Mouse (Mus musculus): ENCODE measurements around the gene Triap1. TPM values are rescaled to one million over a fixed set of nuclear protein-coding genes. Genes with fewer than 3 reads are reported as not detected.
A peak's percentile ranks its signal among the peaks of the same experiment; 100 is the strongest.
"Not testable (repeated sequence)": the region's sequence is repeated elsewhere in the genome, so short reads cannot be mapped to it uniquely, and the experiment has no call there.

Triap1 gene
- 10 to 100 TPM; 26.9 to 28.4 TPM for total RNA-seq (2021)
- long read RNA-seq, experiment 1, transcript Triap1-201 (2 exons, 1,088 nt) = major isoform, 13 of 15 reads
- long read RNA-seq, experiment 1, partial matches to known transcripts = 2 of 15 reads
- long read RNA-seq, experiment 1, other reads (novel, unspliced or antisense) = 0 of 15 reads
- long read RNA-seq, experiment 2, transcript Triap1-201 (2 exons, 1,088 nt) = major isoform, 10 of 10 reads
- long read RNA-seq, experiment 2, partial matches to known transcripts = 0 of 10 reads
- long read RNA-seq, experiment 2, other reads (novel, unspliced or antisense) = 0 of 10 reads

DNA sequence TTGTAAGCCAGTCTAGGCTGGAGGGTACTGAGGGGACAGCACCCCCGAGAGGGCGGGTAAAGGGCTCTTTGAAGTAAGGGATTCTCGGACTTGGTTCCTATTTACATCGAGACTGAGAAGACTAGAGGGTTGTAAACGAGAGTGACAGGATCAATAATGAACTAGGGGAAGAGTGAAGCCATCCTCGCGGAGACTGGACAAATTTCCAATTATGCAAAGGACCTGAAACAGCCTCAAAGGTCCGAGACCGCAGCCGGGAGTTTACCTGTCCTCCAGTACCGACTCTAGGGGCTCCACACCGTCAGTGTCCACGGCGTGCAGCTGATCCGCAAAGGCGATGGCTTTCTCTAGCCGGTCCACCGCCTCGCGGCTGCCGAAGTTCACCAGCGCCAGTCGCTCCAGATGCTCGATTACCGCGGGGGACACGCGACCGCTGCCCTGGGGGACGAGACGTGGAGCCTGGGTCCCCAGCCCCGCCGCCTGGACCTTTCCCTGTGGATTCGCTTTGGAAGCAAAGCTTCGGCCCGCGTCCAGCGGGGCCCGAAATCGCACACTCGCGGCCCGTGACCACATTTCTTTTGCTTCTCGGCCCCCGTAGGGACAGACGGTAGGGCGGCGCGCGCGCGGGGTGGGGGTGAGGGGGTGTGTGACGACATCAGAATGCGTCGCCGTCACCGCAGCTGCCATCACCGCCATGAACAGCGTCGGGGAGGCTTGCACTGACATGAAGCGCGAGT, at the start of gene Triap1, which contains the start of gene Gatc:
Triap1 (plus strand) TSS at position 649 of the 737 bp plus-strand sequence.
Gatc (minus strand) TSS at position 602 of the 737 bp plus-strand sequence.
- peak; percentile 90 to 93 for DNase-seq

- no peak for DNase-seq
Measured at GRCm38 (mm10) chr5:115294173-115294572, 46.9 kb upstream of the Triap1 start.

DNA sequence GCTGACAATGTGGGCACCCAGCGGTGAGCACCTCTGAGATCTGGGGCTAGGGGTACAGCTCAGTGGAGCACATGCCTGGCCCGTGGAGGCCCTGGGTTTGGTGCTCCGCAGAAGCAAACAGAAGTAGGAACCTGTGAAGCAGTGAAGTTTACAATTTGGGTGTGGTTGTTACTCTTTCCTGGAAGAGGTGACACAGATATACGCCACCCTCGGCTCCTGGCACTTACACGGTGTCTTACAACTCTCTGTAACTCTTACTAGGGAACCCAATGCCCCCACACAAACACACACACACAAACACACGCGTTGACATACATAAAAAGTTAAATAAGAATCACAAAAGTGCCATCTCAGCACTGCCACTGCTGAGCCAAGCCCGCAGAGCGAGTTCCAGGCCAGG, 44.7 kb upstream of the Triap1 start:
- DNase-seq = no peak

DNA sequence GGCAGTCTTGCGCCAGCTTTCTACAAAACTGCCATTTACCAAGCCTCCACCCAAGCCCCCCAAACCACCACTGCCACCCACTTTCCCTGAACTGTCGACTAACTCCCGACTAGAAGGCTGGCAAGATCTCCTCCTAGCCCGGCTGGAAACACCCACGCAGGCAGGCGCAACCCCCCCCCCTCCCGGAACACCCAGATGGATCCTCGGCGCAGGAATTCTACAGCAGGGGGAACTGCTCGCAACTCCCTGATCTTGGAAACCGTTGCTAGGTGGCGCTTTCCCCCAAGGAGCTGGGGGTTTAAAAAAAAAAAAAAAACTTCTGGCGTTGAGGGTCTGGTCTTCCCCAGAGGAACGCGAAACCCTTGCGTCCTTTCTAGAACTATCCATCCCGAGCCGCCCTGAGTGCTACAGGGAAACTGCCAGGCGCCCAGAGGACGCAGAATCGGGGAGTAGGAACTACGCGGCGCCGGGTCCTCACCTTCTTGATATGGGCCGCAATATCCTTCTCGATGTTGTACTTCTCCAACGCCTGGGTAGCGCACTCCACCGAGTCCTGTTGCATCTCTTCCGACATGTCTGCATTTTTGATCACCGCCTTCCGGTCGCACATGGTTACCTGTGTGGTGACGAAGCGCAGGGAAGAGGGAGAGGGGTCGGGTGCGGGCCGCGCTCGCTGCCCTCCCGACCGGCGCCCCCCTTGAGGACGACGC, 40.8 kb upstream of the Triap1 start:
- DNase-seq = peak; percentile 79

- DNase-seq = peak; percentile 99 to 100
Measured at GRCm38 (mm10) chr5:115300792-115301614, 40.0 kb upstream of the Triap1 start, which contains the start of gene Dynll1. Dynll1 (minus strand) TSS chr5:115300999.

DNA sequence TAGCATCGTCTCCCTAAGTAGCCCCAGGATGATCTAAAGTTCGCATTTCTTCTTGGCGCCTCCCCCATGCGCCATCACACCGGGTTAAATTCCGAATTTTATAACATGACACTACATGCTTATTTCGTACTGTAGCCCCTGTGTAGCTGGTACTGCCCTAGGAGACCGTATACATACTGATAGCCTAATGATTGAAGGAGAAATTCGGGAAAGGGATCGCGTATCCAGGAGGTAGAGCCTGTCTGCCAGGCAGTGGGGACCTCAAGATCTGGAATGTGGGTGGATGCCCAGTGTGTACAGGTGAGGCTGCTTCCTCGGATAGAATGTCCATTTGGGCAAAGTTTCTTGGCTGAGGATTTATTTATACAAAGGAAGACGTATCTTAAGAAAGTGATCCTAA, 39.4 kb upstream of the Triap1 start:
- DNase-seq = peak in 1 of 2 experiments; percentile 24

DNA sequence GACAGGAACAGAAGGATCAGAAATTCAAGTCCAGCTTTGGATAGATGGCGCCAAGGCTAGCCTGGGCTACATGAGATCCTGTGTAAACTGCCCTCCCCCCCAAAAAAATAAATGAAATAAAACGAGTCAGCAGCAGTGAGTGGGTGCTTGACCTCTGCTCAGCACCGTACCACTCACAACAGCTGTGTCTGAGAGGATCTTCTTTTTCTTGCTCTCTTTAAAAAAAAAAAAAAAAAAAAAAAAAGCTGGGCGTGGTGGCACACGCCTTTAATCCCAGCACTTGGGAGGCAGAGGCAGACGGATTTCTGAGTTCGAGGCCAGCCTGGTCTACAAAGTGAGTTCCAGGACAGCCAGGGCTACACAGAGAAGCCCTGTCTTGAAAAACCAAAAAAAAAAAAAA, 38.8 kb upstream of the Triap1 start:
- not testable (repeated sequence) for DNase-seq

GRCm38 (mm10) chr5:115312354-115312753, 28.7 kb upstream of the Triap1 start:
- no peak for DNase-seq

DNA sequence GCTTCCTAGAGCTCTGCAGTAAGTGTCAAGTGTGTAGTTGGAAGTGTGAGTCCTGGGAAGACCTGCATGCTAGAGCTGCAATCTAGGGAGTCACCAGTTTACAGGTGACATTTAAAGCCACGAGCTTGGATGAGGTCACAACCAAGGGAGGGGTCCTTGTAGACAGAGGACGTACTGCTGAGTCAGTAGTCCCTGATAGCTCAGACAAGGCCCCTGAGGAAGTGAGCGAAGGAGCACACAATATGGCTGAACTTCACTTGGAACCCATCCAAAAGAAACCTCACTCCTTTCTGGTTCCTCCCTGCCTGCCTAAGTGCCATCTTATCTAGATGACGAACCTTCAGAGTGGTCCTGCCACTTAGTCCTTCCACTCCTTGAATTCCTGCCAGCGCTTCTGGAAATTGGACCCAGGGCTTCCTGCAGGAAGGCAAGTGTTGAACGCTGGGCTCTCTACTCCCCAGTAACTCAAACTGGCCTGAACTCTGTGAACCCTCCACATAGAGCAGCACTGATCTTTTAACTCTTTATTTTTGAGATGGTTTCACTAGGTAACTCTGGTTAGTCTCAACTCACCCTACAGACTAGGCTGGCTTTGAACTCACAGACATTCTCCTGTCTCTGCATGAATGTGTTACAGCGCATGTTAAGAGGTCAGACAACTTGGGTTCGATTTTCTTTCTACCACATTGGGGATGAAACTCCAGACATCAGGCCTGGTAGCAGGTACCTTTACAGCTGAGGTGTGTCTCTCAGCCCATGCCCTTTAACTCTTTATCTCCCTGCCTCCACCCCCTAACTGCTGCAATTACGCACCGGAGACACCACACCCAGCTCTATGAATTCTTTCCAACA, 28.0 kb upstream of the Triap1 start:
- no peak for DNase-seq

DNA sequence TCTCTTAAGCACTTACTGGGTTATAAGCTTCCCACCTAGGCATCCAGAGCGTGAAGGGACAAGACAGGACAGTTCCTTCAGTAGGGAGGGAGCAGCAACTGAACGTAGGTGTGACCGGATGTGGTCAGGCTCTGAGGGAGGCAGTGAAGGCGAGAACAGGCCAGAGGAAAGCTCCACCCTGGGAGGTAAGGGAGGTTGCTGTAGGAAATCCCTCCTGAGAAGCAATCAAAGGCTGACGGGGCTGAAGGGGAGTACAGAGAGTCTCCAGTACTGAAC, 27.4 kb upstream of the Triap1 start:
- DNase-seq = no peak

DNA sequence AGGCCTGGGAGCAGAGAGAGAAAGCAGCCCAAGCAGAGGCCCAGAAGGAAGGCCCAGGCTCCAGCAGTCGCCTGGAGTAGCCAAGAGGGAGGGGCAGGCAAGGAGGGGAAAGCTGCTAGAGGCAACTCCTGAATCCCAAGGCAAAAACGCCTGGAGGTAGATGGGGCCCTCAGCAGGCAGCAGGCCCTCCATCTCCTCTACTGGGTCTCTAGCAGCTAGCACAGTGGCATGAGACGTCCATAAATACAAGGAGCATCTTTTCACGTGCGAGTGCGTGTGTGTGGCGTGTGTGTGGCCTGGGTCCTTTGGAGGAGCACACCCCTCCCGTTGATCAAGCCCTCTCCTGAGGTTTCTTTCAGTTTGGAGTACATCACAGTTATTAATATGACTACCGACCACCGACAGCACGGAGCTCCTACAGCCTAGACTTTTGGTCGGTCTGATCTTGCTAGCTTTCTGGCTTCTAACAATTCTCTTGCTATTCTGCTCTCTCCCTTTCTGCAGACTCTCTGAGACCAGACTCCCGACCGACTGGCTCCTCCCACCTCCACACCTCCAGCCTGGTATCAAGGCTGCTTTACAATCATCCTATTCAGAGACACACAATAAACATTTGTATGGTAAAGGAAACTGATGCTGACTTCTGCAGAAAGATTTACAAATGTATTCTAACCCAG, 23.9 kb upstream of the Triap1 start:
- DNase-seq = no peak

- DNase-seq = peak; percentile 35
Measured at GRCm38 (mm10) chr5:115317645-115318328, 23.2 kb upstream of the Triap1 start.

- DNase-seq = peak; percentile 82 to 86
Measured at GRCm38 (mm10) chr5:115319004-115319940, 21.8 kb upstream of the Triap1 start.

DNA sequence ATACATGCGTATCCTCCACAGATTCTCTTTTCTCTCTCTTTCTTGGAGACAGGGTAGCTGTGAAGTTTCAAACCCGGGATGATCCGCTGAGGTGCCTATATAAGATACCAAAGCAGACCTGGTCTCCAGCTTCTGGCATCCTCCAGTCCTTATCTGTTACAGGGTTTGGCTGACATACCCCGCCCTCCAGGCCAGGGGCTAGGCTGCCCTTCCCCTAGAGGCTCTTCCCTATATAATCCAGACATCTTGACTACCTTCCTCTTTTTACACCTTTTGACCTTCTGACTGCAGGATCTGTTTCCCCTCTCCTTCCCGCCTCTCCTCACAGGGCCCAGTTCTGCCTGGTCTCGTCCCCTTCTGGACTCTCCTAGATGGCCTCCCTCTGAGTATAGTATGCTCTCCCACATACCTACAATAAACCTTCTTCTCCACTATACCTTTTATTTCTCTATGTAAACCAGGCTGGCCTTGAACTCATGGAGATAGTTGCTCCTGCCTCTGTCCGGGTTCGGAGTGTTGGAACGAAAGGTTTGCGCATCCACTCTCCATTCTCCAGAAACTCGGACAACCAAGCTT, 14.7 kb upstream of the Triap1 start:
- DNase-seq = no peak

DNA sequence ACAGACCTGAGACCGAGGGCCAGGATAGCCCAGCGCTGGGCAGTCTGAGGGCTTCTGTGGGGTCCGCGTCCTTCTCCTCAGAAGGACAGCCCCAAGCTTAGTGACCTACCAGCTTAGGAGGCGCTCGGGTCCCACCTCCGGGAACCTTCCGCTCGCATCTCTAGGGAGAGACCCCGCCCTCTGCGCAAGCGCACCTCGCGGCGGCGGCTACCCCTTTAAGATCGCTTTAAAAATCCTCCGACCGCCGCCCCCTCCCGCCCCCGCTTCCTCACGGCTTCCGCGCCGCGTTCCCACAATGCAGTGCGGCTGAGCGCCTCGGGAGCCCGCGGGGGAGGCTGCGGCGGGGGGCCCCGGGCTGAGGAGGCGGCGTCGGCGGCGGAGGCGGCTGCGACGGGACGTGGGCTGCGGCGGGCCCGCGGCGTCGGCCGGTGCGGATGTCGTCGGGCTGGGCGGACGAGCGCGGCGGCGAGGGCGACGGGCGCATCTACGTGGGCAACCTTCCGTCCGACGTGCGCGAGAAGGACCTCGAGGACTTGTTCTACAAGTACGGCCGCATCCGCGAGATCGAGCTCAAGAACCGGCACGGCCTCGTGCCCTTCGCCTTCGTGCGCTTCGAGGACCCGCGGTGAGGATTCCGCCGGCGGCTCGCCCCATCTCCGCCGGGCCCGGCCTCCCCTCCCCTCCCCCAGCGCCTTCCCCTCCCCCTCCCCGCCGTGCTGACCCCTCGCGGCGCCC, 14.0 kb upstream of the Triap1 start, which contains the start of gene Srsf9:
Srsf9 (plus strand) TSS at position 303 of the 735 bp plus-strand sequence.
- DNase-seq = peak; percentile 96 to 97

- peak; percentile 34 to 56 for DNase-seq
Measured at GRCm38 (mm10) chr5:115327610-115328548, 13.1 kb upstream of the Triap1 start.
